Mouse (Mus musculus): ENCODE measurements around the gene Tmem259.

- TF ChIP-seq CTCF (IDR thresholded peaks at IDR 0.05; ENCODE audit: low read depth) (no peak), EP300 (IDR thresholded peaks at IDR 0.05; ENCODE audit: low read depth) (no peak)
These were observed 37.3 kb downstream of the Tmem259 start for GRCm38 (mm10) chr10:79946752-79947322.
